Mouse (Mus musculus) left cerebral cortex, adult 18-20 months (tissue): ENCODE data around the gene Map3k14. TPM values are rescaled to one million over a fixed set of nuclear protein-coding genes. Genes with fewer than 3 reads are reported as not detected.

Source experiments
- DNase-seq, 2 experiments: peaks; one replicate each; pipeline ENCODE4 v3.0.0; 2021 to 2022; ENCODE audit warnings: low spot score in 2 of 2, mixed read lengths in 1 of 2
- total RNA-seq, 2 experiments: library from RNA; stranded (reverse); gene quantifications; 2 replicates each; pipeline ENCODE4 v1.2.3; 2021

The Map3k14 gene
- total RNA-seq, 2 experiments from 2014 or later = 5.7 to 5.9 TPM

DNA sequence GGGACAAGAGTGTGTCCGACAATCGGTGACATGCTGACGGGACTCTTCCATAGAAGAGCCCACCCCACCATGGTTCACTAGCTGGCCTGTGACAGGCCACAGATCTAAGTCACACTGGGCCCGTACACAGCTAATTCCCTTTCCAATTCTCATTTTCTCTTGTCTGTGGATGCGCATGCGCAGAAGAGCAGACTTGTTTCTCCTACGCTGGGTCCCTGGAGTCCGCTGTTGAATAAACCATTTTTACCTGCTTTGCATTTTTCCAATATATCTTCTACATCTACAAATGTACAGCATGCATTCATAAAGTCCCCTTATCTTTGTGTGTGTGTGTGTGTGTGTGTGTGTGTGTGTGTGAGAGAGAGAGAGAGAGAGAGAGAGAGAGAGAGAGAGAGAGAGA, 9.2 kb upstream of the Map3k14 start:
- no peak for DNase-seq

DNA sequence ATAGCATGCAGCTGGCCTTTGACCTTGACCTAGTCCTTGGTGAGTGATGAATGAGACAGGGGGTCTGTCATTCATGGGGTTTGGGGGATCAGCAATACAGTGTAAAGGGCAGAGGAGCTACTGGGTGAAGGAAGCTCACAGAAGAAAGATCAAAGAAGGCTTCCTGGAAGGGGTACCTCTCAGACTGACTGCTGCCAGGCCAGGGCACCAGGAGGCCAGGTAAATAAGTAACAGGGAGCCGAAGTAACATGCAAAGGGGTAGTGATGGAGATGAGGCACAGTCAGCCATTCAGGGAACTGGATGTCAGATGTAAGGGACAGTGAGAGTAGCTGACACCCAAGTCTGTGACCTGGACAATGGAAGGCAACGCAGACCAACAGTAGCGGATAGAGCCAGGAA, 5.6 kb upstream of the Map3k14 start:
- DNase-seq = no peak

DNA sequence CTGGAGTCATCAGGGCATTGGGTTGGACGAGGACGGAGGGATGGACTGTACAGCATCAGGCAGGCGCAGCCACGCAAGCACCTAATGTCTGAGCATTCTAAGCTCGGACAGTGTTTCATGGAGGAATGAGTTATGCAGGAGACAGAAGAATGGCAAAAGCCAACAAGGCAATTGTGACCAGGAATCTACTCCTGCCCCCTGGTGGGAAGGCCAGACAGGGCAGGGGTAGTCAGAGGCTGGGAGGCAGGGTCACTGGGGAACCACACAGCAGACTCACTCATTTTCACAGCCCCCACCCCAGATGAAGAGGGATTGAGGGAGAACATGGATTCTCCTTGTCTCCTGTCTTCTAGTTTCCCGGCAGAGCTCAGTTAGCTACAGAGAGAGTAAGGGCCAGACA, 4.7 kb upstream of the Map3k14 start:
- DNase-seq = no peak

DNA sequence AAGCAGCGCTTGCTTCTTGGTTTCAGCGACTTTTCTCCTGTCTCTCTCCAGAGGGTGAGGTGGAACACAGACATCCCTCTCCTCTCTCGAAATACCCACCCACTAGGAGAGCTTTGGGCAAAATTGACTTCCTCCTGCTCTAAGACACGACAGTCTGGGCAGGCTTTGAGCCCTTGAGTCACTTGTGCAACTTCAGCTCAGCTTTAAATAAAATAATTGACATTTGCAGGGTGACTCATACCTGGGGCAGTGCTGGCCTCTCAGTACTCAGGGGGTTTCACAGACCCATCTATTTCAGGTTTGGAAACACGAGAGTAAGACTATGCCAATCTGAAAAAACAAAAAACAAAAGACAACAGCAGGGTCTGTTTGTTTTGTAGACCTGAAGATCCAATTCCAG, 2.2 kb upstream of the Map3k14 start:
- no peak for DNase-seq

DNA sequence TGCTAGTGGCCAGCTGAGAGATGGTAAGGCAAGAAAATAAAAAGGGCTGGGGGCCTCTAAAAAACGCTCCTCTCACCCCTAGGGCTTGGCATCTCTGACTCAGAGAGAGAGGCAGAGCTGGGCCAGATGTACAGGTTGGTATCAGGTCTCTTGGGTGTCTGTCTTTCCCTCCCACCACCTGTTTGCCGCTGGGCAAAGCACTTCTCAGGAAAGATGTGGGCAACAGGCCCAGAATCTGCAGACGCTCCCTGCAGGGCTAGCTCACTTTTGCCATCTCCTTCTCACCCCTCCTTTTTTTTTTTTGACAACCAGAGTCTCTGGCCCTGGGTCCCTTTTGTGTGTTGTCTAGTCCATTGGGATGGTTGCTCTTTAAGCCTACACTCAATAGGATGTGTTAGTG, 1.6 kb upstream of the Map3k14 start:
- no peak for DNase-seq

DNA sequence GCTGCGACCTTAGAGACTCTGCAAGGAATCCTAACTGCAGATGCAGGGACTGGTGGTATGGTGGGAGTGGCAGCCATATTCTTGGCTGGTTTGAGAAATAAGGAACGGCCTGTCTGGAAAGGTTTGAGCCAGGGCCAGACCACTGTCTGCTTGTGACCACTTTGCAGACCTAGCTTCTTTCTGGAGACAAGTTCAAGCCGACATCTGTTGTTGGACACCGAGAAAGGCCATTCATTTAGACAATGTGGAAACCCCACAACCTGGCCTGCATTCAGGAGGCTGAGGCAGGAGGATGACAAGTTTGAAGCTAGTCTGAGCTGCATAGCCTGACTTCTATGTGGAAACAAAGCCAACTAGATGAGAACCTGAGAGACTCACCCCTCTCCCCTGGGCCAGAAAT, 1.1 kb upstream of the Map3k14 start:
- no peak for DNase-seq

DNA sequence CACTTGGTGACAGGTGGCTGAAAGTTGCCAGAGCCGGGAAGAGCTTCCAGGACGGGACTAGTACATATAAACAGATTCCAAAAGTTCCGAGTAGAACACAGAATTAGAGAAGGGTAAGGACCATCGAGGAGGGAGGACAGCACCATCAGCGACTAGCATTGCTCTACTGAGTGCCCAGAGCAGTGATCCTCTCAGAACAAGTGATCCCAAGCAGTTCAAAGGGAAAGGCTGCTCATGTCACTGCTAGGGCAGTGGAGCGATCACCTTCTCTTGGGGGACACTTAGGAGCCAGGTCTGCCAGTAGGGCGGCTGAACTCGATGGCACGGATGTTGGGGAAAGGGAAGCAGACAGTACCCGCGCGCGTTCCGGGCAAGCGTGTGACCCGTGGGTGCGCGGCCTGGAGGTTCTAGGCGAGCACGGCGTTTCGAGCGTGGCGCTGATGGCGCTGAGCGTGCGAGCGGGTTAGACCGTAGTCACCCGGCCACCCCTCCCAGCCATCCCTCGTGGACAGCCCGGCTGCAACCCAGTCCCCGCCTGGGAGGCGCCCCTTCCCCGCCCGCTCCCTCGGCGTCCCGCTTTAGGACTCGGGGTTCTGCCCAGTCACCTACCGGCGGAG, 435 bp downstream of the Map3k14 start:
- DNase-seq = no peak

DNA sequence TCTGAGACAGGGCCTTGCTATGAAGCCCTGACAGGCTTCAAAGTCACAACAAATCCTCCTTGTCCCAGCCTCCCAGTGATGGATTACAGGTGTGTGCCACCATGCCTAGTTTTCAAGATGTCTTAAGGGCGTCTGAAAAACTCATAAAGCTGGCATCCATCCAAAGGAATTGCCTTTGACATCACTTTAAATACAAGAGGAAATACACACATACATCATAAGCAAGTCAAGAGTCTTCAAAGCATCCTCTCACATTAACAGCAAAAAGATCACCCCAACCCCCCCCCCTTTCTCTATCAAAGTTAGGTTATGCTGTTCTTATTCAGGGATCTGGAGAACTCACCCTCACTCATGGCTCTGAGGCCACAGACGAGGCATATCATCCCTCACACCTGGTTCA, 1.4 kb downstream of the Map3k14 start:
- no peak for DNase-seq

DNA sequence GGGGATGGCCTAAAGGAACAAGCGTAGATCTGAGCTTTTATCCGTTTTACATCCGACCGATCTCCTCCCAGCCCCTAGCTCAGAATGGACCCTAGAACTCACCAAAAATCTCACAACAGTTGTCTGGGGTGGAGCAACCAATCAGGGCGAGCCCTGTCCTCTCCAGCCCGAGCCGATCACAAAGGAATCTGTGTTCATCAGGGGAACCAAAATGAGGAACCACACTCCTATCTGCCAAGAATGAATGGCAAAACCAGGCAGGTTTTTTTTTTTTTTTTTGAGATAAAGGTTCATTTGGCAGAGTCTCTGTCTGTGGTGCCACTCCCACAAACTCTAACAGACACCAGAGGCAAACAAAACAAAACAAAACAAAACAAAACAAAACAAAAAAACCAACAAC, 2.1 kb downstream of the Map3k14 start:
- DNase-seq = no peak

DNA sequence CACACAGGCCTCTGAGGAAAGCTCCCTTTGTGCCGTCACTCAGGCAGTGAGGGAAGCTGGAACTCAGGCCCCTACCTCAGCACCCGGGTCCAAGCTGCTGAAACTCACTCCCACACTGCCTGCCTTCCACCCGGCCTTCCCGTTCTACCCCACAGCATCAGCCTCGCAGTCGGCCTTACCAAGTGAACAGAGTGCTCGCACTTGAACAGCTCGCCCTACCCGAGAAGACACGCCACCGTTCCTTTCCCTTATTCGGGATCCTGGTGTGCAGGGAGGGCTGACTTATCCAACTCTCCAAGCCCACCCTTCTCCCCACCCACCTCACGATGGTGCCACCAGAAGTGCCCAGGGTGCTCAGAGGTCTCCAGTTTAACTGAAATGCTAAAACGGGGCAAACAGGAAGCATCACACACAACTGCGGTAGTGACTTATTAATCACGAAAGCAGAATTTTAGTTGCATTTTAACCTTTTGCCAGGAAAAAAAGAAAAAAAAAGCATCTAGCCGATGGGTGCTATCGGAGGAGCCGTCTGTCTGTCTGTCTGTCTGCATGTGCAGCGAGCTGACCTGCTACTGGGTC, 2.8 kb downstream of the Map3k14 start:
- no peak for DNase-seq

DNA sequence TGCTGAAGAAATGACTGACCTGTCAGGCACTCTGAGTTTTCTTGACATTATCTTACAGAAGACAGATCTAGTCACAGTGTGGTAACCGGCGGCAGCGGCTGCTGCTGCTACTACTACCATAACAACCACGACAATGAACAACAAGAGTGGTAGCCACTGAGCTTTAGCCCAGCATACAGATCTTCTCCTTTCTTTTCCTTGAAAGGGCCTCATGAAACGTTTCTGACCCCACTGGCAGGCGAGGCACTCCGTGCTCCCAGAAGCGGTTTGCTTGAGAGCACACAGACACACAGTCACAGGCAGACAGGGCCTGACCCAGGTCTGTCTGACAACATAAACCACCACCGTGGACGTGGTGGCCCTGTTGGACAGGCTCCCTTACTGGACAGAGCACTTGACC, 3.7 kb downstream of the Map3k14 start:
- DNase-seq = no peak

DNA sequence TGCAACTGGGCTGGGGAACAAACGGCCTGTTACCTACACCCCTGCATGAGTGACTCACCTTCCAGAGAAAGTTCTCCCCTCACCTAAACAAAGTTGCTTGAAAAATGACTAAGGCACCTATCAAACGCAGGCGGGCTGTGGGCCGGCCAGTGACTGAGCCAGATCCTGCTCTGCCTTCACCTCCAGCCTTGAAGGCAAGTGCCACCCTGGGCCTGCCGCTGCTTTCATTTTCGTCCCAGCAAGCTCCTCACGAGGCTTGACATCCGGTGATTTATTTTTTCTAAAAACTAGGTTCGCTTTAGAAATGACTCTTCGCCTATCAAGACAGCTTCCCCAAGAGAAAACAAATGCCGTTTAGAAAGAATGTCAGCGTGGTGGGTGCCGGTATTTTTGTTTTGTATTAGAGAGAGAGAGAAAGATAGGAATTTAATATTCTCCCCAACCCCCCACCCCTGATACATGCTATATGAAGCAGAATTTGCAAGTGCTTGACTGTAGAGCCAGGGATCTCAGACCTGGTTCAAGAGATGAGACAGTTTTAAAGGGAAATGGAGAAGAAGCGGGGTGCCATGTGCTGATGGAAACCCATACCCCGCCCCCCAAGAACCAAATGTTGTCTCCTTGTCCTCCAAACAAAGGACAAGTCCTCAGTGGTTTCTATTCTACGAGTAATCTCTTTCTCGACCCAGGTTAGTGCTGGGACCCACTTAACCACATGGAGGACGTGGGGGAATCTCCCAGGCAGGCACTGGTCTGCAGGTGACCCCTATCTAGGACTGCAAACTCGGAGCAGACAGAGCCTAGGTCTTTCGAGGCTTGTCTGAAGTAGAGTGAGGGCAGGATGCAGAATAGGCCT, 4.6 kb downstream of the Map3k14 start:
- DNase-seq = no peak

DNA sequence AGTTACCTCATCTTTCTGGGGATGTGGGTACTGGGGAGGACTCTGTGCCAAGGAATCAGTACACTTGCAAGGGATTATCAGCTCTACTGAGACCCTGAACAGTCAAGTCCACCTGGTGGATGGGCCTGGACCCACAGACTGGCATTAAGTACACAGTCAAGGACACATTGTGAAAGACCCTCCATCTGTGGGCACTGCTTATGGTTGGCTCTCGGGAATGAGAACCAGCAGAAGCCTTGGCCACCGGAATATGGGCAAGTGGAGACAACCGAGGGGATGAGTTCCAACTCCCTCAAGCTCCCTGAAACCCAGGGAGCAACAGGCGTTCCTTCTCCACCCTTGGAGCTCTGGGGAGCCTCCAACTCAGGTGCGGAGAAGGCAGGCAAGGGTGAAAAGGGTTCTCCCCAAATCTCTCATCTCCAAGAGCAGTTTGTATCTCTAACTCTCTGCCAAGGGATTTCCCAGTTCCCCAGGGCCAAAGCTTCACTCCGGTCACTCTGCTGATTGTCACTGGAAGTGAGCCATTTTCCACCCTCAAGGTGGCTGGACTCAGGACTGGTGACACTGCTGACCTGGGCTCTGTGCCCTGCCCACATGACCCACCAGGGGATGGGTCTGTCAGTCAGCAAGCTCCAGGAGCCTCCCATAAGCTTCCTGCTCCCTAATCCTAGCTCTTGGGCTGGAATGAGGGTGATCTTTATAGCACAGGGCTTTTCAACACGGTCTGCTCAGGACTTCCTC, 5.4 kb downstream of the Map3k14 start:
- DNase-seq = no peak

DNA sequence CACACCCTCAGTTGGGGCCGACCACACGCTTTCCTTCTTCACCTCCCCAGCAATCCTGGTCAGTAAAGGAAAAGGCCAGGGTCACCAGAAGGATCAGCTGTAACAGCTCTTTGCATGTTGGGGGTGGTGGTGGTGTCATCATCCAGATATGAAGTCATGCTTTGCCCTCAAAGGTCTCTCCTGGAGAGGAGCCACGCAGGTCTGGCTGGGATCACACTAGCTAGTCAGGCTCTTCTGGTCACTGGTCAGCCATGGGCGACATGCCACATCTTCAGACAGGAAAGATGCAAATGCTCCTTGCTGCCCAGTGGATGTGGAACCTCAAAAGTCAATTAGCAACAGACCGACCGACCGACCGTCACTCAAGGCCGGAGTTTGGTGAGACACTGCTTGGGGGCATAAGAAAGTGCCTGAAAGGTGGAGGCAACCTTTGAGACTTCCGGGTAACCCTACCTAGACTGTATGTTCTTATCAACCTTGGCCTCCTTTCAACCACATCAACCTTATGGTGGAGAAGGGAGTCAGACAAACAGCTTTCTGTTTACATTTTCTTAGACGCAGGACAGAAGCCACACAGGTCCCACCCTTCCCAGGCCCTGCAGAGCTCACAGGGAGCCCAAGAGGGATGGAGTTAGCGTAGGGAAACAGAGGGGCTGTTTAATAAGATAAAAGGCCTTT, 6.6 kb downstream of the Map3k14 start:
- no peak for DNase-seq

DNA sequence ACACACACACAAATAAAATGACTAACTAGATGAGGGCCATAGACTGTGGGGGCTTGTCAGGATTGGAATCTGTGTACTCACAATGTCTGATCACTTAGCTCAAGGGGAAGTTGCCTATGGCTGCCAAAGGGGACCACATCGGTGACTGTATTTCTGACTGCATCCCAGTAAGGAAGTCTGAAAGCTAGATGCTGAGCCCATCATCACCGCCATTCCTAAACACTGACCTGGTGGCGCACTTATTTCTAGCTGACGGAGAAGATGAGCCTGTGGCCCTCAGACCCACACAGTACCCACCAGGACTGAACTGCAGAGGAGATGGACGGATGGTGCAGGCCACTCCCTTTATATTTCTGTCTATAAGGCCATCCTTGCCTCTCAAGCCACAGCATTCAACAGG, 7.2 kb downstream of the Map3k14 start:
- DNase-seq = no peak

DNA sequence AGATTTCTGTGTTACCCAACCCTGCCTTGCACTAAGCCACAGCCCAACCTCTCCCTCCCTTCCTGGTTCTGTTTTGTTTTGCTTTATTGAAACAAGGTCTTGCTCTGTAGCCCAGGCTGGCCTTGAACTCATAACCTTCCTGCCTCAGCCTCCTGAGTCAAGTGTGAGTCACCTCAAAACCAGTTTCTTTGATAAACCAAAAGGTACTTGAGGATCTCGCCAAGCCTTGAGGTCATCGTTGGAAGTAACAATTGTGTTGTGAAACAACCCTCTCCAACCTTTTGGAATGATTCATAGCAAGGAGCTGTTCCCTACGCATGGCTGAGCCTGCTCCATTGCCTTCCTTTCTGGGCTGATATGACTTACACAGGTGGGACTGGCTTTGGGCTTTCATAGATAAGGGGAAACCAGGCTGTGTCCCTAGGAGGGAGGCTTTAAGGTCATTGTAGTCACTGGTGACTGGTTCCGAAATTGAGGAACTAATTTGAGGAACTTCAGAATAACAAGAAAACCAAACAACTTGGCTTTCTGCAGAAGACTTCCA, 9.3 kb downstream of the Map3k14 start:
- DNase-seq = no peak

DNA sequence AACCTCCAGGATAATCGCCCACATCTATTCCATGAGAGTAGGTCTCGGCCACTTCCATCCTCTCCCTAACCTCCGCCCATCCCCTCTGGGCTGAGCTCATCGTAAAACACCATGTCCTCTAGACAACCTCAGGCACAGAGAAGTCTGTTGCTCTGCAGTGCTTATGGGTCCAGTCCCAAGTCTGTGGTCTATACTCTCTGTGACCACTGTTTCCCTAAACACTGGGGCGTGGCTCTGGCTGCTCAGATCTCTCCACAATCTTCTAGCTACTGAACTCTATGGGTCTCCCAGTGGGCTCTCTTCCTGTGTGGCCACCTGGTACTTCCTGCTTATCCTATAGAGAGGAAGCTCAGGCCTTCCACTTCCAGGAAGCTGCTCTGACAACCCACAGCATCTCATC, 13.7 kb downstream of the Map3k14 start:
- no peak for DNase-seq

DNA sequence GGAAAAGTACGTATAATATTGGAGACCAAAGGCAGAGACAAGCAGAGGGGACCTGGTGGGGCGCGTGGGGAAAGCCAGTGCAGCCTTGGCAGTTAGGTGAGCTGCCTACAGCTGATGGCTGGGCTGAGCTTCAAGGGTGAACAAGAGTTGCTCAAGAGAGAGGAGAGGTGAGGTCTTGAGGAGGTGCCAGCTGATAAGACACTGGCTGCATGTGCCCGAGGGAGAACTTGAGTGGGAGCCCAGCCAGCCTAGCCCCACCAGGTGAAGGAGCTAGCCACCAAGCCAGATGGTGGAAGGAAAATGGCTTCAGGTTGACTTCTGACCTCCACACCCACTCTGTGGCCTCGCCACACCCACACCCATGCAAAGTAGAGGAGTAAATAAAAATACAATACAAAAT, 14.9 kb downstream of the Map3k14 start:
- no peak for DNase-seq

DNA sequence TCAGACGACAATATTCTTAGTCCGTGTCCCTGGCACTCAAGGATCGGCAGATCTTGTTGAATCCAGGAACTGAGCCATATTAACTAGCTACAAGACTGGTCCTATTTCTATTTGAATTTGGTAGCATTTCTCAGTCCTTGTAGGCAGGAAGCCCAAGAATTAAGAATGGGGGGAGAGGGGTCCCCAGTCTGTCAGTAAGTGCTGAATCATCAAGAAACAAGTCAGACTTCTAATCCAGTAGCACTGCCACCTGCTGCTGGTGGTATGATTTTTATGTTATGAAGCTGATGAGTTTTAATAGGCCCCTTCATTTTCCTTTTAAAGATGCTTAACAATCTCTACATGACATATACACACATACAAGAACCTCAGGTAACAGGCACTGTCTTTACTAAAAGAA, 16.9 kb downstream of the Map3k14 start:
- DNase-seq = no peak

DNA sequence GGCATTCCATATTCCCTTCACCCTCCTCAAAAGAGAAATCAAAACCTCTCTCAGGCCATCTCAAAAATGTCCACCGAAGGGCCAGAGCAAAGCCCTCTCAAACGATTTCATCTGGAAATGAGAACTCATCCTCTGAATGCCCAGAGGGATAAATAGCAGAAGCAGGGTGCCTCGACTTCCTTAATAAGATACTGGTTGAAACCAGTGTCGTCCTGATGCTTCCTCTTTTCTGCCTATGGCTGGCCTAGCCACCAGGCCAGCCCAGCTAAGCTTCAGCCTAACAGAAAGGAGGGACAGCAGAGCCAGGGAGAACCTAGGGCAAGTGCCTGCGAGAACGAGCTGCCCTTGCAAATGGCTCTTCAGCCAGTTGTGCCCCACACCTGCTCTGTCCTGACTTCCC, 17.8 kb downstream of the Map3k14 start:
- no peak for DNase-seq

DNA sequence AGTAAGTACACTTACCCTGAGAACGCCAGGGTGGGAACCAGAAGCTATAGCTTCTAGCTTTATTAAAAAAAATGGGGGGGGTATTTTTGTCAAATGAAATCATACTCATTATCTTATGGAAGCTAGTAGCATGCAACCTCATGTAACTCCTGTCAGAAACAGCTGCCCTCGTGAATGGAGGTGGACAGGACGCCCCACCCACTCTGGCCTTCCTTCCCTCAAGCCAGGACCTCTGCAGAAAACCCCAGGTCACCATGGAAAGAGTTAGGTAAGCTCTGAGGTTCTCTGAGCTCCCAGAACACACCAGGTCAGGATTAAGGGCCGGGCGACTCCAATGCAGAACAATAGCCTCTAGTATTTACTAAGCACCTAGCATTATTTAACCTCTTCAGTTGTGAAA, 18.4 kb downstream of the Map3k14 start:
- no peak for DNase-seq
